ENCODE assay signal across 8 mouse cellular contexts in the genomic region with DNA sequence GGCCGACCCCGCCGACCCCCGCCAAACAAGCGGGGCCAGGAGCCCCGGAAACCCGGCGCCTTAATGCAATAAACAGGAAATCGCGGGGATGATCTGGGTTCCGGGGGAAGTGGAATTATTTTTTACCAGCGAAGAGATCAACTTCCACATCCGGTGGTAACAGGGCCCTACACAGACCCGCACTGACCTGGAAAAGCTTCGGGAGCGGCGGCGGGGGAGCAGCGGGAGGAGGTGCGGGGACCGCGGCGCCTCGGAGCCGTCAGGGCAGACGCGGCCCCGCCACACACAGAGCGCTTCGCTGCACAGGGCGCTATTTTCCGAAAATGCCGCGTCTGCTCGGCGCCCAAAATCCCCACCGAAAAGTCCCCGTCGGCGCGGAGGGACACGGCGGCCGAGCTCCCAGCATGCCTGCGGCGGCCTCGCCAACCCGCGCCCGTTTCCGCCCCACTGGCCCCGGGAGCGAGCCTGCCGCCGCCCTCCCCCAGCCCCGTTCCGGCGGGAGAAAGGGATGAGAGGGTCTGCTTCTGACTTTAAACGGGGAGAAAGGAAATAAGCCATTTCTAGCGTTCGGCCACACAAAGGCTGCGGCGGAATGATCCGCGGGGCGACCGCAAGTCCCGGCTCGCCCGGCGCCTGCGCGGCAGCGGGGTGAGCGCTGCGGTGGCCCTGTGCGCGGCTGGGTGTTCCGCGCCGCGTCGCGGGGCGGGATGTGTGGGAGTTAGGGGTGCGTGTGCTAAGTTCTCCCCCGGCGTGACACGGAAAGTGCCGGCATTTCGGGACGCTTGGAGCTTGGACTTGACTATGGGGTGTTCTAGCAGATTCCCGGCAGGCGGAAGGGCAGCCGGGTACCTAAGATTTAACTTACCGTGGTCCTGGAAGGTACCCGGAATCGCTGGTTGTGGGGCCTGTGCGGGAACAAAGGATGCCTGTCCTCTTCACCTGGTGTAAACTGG. TPM values are rescaled to one million over a fixed set of nuclear protein-coding genes. Genes with fewer than 3 reads are reported as not detected.
DNase-seq lines count a peak whose midpoint lies in the region; ATAC-seq and TF ChIP-seq lines count a peak whose summit lies in the region.

No protein-coding gene starts in this region.

- peak overlapping the region; percentile 75 to 93 (median 89) for H3K4me3 ChIP-seq in CH12.LX (replicated peaks in 1 of 3; ENCODE audit: low read depth in 2 of 3, low read length in 2 of 3, poor library complexity in 1 of 3)
- peak overlapping the region; percentile 87 for H3K4me3 ChIP-seq in forebrain, embryonic 10.5 days
- peak overlapping the region; percentile 90 for H3K4me3 ChIP-seq in heart, embryonic 15.5 days
- H3K4me3 ChIP-seq in liver, embryonic 13.5 days (replicated peaks) = peak overlapping the region; percentile 98
- H3K4me3 ChIP-seq in stomach, embryonic 14.5 days (ENCODE audit: low read depth, low read length) = peak overlapping the region; percentile 96

- WGBS in forebrain, embryonic 10.5 days = under 1% methylated on average over 99 of the region's 99 CpGs
- under 1% methylated on average over 98 of the region's 99 CpGs for WGBS in heart, embryonic 15.5 days
- under 1% methylated on average over 99 of the region's 99 CpGs for WGBS in liver, embryonic 13.5 days (ENCODE audit: insufficient replicate concordance)
- under 1% methylated on average over 99 of the region's 99 CpGs for WGBS in stomach, embryonic 14.5 days

- H3K27me3 ChIP-seq in CH12.LX (replicated peaks) = no peaks in the 10 kb centered on the region
- H3K27me3 ChIP-seq in forebrain, embryonic 10.5 days (ENCODE audit: poor library complexity, severe bottlenecking) = no peaks in the 10 kb centered on the region
- no peaks in the 10 kb centered on the region for H3K27me3 ChIP-seq in heart, embryonic 15.5 days
- H3K27me3 ChIP-seq in liver, embryonic 13.5 days = no peaks in the 10 kb centered on the region
- H3K27me3 ChIP-seq in stomach, embryonic 14.5 days (ENCODE audit: control insufficient read depth, insufficient read depth, low read length) = no peaks in the 10 kb centered on the region

- peak; percentile 86 for ATAC-seq in heart, embryonic 15.5 days (replicated peaks; ENCODE audit: insufficient number of reproducible peaks, insufficient read depth, low FRiP score, low read depth)
- peak; percentile 84 for ATAC-seq in liver, embryonic 13.5 days (ENCODE audit: low read depth)
- peak; percentile 90 for ATAC-seq in stomach, embryonic 14.5 days (ENCODE audit: insufficient number of reproducible peaks, insufficient read depth, low FRiP score, low read depth)

- no peak for TF ChIP-seq RAD21 in CH12.LX (IDR thresholded peaks at IDR 0.05; ENCODE audit: low read depth, low read length)

- 0 out of 2 replicates have a peak overlapping the region, but pooled peaks have one; percentile 96 for H3K4me2 ChIP-seq in CH12.LX (ENCODE audit: insufficient read depth, low read depth, poor library complexity, severe bottlenecking)
- peak overlapping the region; percentile 77 for H3K4me2 ChIP-seq in heart, embryonic 15.5 days
- peak overlapping the region; percentile 87 for H3K4me2 ChIP-seq in liver, embryonic 13.5 days
- H3K4me2 ChIP-seq in stomach, embryonic 14.5 days (replicated peaks; ENCODE audit: low read depth, low read length) = peak overlapping the region; percentile 59

- no peak for TF ChIP-seq CTCF in CH12.LX (conservative IDR thresholded peaks at IDR 0.05 in 1 of 2, IDR thresholded peaks at IDR 0.05 in 1 of 2; ENCODE audit: low read depth in 2 of 2, low read length in 2 of 2)

- no peak for TF ChIP-seq EP300 in CH12.LX (IDR thresholded peaks at IDR 0.05; ENCODE audit: low read length)

- peaks cover 0 to 14% of the 10 kb centered on the region in 2 experiments for H3K36me3 ChIP-seq in CH12.LX (replicated peaks in 1 of 2; ENCODE audit: control insufficient read depth in 1 of 2, insufficient read depth in 1 of 2, low read length in 1 of 2)
- H3K36me3 ChIP-seq in forebrain, embryonic 10.5 days (replicated peaks) = peaks cover 40% of the 10 kb centered on the region
- peaks cover 2% of the 10 kb centered on the region; the same call in 1 of the 2 replicates for H3K36me3 ChIP-seq in heart, embryonic 15.5 days
- H3K36me3 ChIP-seq in liver, embryonic 13.5 days = no peaks in the 10 kb centered on the region; the same call in 1 of the 2 replicates
- 0 out of 2 replicates have a peak, but pooled peaks cover 7% of the 10 kb centered on the region for H3K36me3 ChIP-seq in stomach, embryonic 14.5 days (ENCODE audit: control insufficient read depth, insufficient read depth, low read length)

- dilution Hi-C loops in CH12.LX (cut with MboI; ENCODE audit: extremely low pct_ligation_motif_present, extremely low pct_unique_long_range_greater_than_20kb, low sequenced_read_pairs) = no loop called here

- peak overlapping the region; percentile 95 for H3K27ac ChIP-seq in CH12.LX (ENCODE audit: insufficient read depth, low read depth)
- H3K27ac ChIP-seq in forebrain, embryonic 10.5 days = peak overlapping the region; percentile 100
- H3K27ac ChIP-seq in heart, embryonic 15.5 days = peak overlapping the region; percentile 99
- H3K27ac ChIP-seq in liver, embryonic 13.5 days = peak overlapping the region; percentile 95
- H3K27ac ChIP-seq in stomach, embryonic 14.5 days (ENCODE audit: low read length) = peak overlapping the region; percentile 100

- no peaks in the 10 kb centered on the region for H3K9me3 ChIP-seq in CH12.LX (replicated peaks; ENCODE audit: low read length)
- H3K9me3 ChIP-seq in forebrain, embryonic 10.5 days = peaks cover 4% of the 10 kb centered on the region; the same call in 1 of the 2 replicates
- H3K9me3 ChIP-seq in heart, embryonic 15.5 days (replicated peaks) = no peaks in the 10 kb centered on the region
- H3K9me3 ChIP-seq in liver, embryonic 13.5 days (replicated peaks) = no peaks in the 10 kb centered on the region
- H3K9me3 ChIP-seq in stomach, embryonic 14.5 days (ENCODE audit: control insufficient read depth, low read depth, low read length) = peaks cover 3% of the 10 kb centered on the region; the same call in 1 of the 2 replicates

- in situ Hi-C loops in CH12.LX (cut with MboI; ENCODE audit: low pct_ligation_motif_present, low pct_unique_long_range_greater_than_20kb, low sequenced_read_pairs) = no loop called here

- peaks cover 64% of the 10 kb centered on the region for H3K79me2 ChIP-seq in CH12.LX (replicated peaks; ENCODE audit: control insufficient read depth, extremely low read depth, insufficient read depth, poor library complexity, severe bottlenecking)

- peak; percentile 81 for DNase-seq in CH12.LX (ENCODE audit: extremely low read depth)
- peak; percentile 67 for DNase-seq in c-Kit-positive CD71-negative TER-119-negative erythroid progenitor cells, embryonic 14.5 days (ENCODE audit: low read depth)
- peak; percentile 86 for DNase-seq in forebrain, embryonic 10.5 days (ENCODE audit: extremely low spot score, low spot score)
- peak; percentile 79 to 93 for DNase-seq in kidney, postnatal 25 days
- peak; percentile 80 for DNase-seq in liver, embryonic 13.5 days
- peak; percentile 91 to 92 for DNase-seq in natural killer cell, adult 2 months (ENCODE audit: low spot score in 2 of 2)

- peak overlapping the region; percentile 74 for H3K9ac ChIP-seq in CH12.LX (ENCODE audit: insufficient read depth, low read depth)
- peak overlapping the region; percentile 96 for H3K9ac ChIP-seq in heart, embryonic 15.5 days
- peak overlapping the region; percentile 98 for H3K9ac ChIP-seq in liver, embryonic 13.5 days
- peak overlapping the region; percentile 99 for H3K9ac ChIP-seq in stomach, embryonic 14.5 days (replicated peaks; ENCODE audit: low read depth, low read length)

- TF ChIP-seq POLR2A in CH12.LX (IDR thresholded peaks at IDR 0.05; ENCODE audit: low read depth, low read length) = peak; percentile 81

- H3K4me1 ChIP-seq in CH12.LX (ENCODE audit: control insufficient read depth in 1 of 2, insufficient read depth in 2 of 2) = peaks cover 2 to 32% of the 10 kb centered on the region in 2 experiments; a peak in 3 of 4 replicates
- H3K4me1 ChIP-seq in forebrain, embryonic 10.5 days = peaks cover 34% of the 10 kb centered on the region
- H3K4me1 ChIP-seq in heart, embryonic 15.5 days (replicated peaks) = peaks cover 31% of the 10 kb centered on the region
- peaks cover 40% of the 10 kb centered on the region for H3K4me1 ChIP-seq in liver, embryonic 13.5 days (replicated peaks)
- peaks cover 12% of the 10 kb centered on the region for H3K4me1 ChIP-seq in stomach, embryonic 14.5 days (ENCODE audit: control insufficient read depth, insufficient read depth, low read length)

TF ChIP-seq in CH12.LX, 34 proteins besides CTCF, POLR2A, EP300 and RAD21 (continues in another document):
- no peak for TF ChIP-seq PAX5 (IDR thresholded peaks at IDR 0.05; ENCODE audit: low read length)
- peak; percentile 76 for TF ChIP-seq HCFC1 (IDR thresholded peaks at IDR 0.05; ENCODE audit: low read depth, low read length)
- no peak for TF ChIP-seq SMC3 (IDR thresholded peaks at IDR 0.05; ENCODE audit: low read depth, low read length)

RNA-seq across cellular contexts. Expression of a gene that starts 0.7 kb away (rescaled TPM):
- total RNA-seq in CH12.LX (2012; rRNA removed) (23.9 and 25.5 TPM in 2 replicates), CH12.LX (2014; rRNA removed) (50.1 and 56.8 TPM in 2 replicates)
- 50.2 and 52.1 TPM in 2 replicates for polyA plus RNA-seq in CH12.LX (2012; ENCODE audit: insufficient read length, low read depth)
- 77.4 and 77.7 TPM in 2 replicates for polyA plus RNA-seq in forebrain, embryonic 10.5 days (2016; fragmentation: Nextera tagmentation; extraction: Ambion mirVana)
- polyA plus RNA-seq in heart, embryonic 15.5 days (2015; fragmentation: Nextera tagmentation; extraction: Ambion mirVana) = 28.5 and 32.6 TPM in 2 replicates
- 28.5 and 33.0 TPM in 2 replicates for polyA plus RNA-seq in liver, embryonic 13.5 days (2015; fragmentation: Nextera tagmentation; extraction: Ambion mirVana)
- polyA plus RNA-seq in stomach, embryonic 14.5 days (2014; fragmentation: Nextera tagmentation; extraction: Ambion mirVana) = 45.9 and 51.1 TPM in 2 replicates

RNA-seq across cellular contexts. Expression of a gene that starts 31.7 kb away (rescaled TPM):
- 24.2 TPM in 2 replicates for total RNA-seq in CH12.LX (2012; rRNA removed)
- total RNA-seq in CH12.LX (2014; rRNA removed) = 23.5 and 24.1 TPM in 2 replicates
- polyA plus RNA-seq in CH12.LX (2012; ENCODE audit: insufficient read length, low read depth) = 41.5 and 43.0 TPM in 2 replicates
- polyA plus RNA-seq in forebrain, embryonic 10.5 days (2016; fragmentation: Nextera tagmentation; extraction: Ambion mirVana) = 40.3 and 44.6 TPM in 2 replicates
- polyA plus RNA-seq in heart, embryonic 15.5 days (2015; fragmentation: Nextera tagmentation; extraction: Ambion mirVana) = 26.8 and 30.7 TPM in 2 replicates
- polyA plus RNA-seq in liver, embryonic 13.5 days (2015; fragmentation: Nextera tagmentation; extraction: Ambion mirVana) = 18.0 and 25.6 TPM in 2 replicates
- polyA plus RNA-seq in stomach, embryonic 14.5 days (2014; fragmentation: Nextera tagmentation; extraction: Ambion mirVana) = 40.3 and 41.8 TPM in 2 replicates

RNA-seq across cellular contexts. Expression of a gene that starts 56.3 kb away (rescaled TPM):
- total RNA-seq in CH12.LX (2012; rRNA removed) (0.80 and 1.8 TPM in 2 replicates), CH12.LX (2014; rRNA removed) (1.5 and 2.9 TPM in 2 replicates)
- polyA plus RNA-seq in CH12.LX (2012; ENCODE audit: insufficient read length, low read depth) = 1.1 and 1.6 TPM in 2 replicates
- 0.31 and 0.42 TPM in 2 replicates for polyA plus RNA-seq in forebrain, embryonic 10.5 days (2016; fragmentation: Nextera tagmentation; extraction: Ambion mirVana)
- polyA plus RNA-seq in heart, embryonic 15.5 days (2015; fragmentation: Nextera tagmentation; extraction: Ambion mirVana) = 9.2 and 10.6 TPM in 2 replicates
- polyA plus RNA-seq in liver, embryonic 13.5 days (2015; fragmentation: Nextera tagmentation; extraction: Ambion mirVana) = 7.4 and 8.0 TPM in 2 replicates
- polyA plus RNA-seq in stomach, embryonic 14.5 days (2014; fragmentation: Nextera tagmentation; extraction: Ambion mirVana) = 1.2 and 2.0 TPM in 2 replicates

Comparison
In these comparisons a context has a peak if more than half of its experiments do, and no peak if none do; other contexts are left out.
1. Peak in every context shown above with its lines: DNase-seq, ATAC-seq, H3K4me3 ChIP-seq and H3K27ac ChIP-seq.